Mouse (Mus musculus) neural tube, embryonic 11.5 days (tissue): ENCODE measurements around the gene Erbin. TPM values are rescaled to one million over a fixed set of nuclear protein-coding genes. Genes with fewer than 3 reads are reported as not detected.
A peak's percentile ranks its signal among the peaks of the same experiment; 100 is the strongest.

Experiments used
- ATAC-seq: fragments of 200-750 bp; cut with Nextera tagmentation; 2 replicates; pipeline ENCODE4 v1.8.0; 2017; ENCODE audit warnings: moderate number of reproducible peaks, mild to moderate bottlenecking, moderate TSS enrichment, moderate library complexity; ENCODE audit not compliant: insufficient read depth, low FRiP score, low TSS enrichment
- DNase-seq: peaks from one replicate; pipeline ENCODE4 v3.0.0-alpha.2; 2015; ENCODE audit warnings: low spot score
- H3K27ac ChIP-seq: fragments of 300-500 bp; sonication (generic); 2 replicates; pipeline ENCODE4 v1.5.1; 2014; ENCODE audit warnings: low read depth, mild to moderate bottlenecking, low read length
- H3K27me3 ChIP-seq: fragments of 300-500 bp; sonication (generic); 2 replicates; pipeline ENCODE4 v1.6.1; 2014; ENCODE audit warnings: mild to moderate bottlenecking, low read length, mixed read lengths; ENCODE audit not compliant: control insufficient read depth, insufficient read depth
- H3K36me3 ChIP-seq: fragments of 300-500 bp; sonication (generic); 2 replicates; pipeline ENCODE4 v1.6.1; 2014; ENCODE audit warnings: mild to moderate bottlenecking, low read length, moderate library complexity, mixed read lengths; ENCODE audit not compliant: control insufficient read depth, insufficient read depth
- H3K4me1 ChIP-seq: fragments of 300-500 bp; sonication (generic); 2 replicates; pipeline ENCODE4 v1.6.1; 2014; ENCODE audit warnings: low read length, mixed read lengths; ENCODE audit not compliant: control insufficient read depth, insufficient read depth
- H3K4me2 ChIP-seq: fragments of 300-500 bp; sonication (generic); 2 replicates; pipeline ENCODE4 v1.6.1; 2014; ENCODE audit warnings: low read depth, mild to moderate bottlenecking, moderate library complexity
- H3K4me3 ChIP-seq: fragments of 300-500 bp; sonication (generic); 2 replicates; pipeline ENCODE4 v1.5.1; 2014; ENCODE audit warnings: low read depth, low read length
- H3K9ac ChIP-seq: fragments of 300-500 bp; sonication (generic); 2 replicates; pipeline ENCODE4 v1.6.1; 2014; ENCODE audit warnings: mild to moderate bottlenecking, low read length
- H3K9me3 ChIP-seq: fragments of 300-500 bp; sonication (generic); 2 replicates; pipeline ENCODE4 v1.6.1; 2016; ENCODE audit warnings: low read length; ENCODE audit not compliant: control insufficient read depth
- WGBS: fragments of 180-500 bp; shearing (Covaris S2); extraction: QIAGEN DNeasy Blood & Tissue Kit; methylation state at CpG from one replicate; pipeline ENCODE4 v1.1.7; 2014; 5-methylcytosine and 5-hydroxymethylcytosine counted together
- polyA plus RNA-seq: library from polyadenylated mRNA; unstranded; fragments of >200 nt; fragmentation: Nextera tagmentation; extraction: Ambion mirVana; gene quantifications from 2 replicates; pipeline ENCODE4 v1.2.1, GENCODE M21; 2014

Gene Erbin
- polyA plus RNA-seq, 1 experiment from 2014 or later: 25.6 TPM

DNA sequence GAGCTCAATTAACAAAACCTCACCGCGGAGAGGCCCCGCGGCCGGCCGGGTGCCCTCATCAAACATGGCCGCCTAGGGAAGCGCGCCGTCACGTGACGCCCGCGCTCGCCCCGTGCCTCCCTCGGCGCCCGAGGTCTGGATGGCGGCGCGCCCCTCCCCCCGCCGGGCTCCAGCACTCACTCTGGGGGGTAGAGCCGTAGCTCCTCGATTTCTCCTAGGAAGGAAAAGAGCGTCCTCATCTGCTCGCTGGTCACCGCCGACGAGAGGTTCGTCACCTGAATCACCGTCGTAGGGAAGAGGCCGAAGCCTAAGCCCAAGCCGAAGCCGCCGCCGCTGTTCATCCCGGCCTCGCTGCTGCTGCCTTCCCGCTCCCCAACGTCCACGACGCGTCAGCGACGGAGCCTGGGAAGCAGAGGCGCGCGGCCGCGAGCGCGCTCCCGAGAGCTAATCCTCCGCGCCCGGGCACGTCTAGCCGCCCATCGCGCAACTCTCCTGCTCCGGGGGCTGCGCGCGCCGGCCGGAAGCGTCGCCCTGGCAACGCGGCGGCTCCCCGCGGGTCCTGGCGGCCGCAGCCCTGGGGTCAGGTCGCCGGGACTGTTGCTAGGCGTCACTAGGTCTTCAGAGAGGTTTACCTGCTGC is 146.1 kb downstream of the Erbin start, which contains the start of gene Srek1:
TSS of gene Srek1 (minus strand) at position 490 of the 639 bp plus-strand sequence.
- H3K4me3 ChIP-seq: peak within 1 kb of the TSS; percentile 67

DNA sequence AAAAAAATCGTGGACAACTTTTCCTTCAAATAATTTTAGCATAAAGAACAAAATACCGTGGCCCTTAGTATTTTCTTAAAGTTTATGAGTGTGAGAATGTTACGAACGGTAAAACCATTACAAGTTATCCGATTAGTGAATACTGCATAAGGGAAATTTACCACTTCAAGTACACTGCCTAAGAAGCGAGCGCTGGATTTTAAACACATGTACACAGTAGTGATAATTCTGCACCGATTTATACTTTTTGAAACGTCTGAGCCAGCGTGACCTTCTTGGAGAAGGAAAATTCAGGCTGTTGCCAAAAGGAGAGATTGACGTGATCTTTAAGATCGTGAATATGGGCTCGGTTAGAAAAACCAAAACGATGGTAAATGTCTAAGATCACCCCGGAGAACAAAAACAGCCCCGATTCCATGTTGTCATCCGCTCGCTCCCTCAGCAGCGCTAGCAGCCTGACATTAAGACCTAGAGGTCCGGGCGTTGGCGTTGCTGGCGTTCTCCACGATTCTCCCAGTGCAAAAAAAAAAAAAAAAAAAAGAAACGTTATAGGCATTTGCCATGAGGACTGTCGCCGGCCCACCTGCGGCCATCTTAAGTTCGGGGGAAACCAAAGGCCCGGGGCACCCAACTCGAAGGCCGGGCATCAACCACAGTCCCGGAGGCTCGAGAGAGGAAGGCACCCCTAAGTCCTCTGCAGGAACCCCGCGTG is 146.8 kb downstream of the Erbin start:
- H3K4me3 ChIP-seq: peak overlapping the region; percentile 67
- ATAC-seq (peak; percentile 73; the same call in 1 of the 2 replicates), DNase-seq (no peak)
- no peaks in the 10 kb centered on the region for H3K9me3 ChIP-seq
- peak overlapping the region; percentile 48 for H3K4me2 ChIP-seq
- peaks cover 6% of the 10 kb centered on the region for H3K4me1 ChIP-seq
- no peaks in the 10 kb centered on the region for H3K27me3 ChIP-seq
- H3K36me3 ChIP-seq: no peaks in the 10 kb centered on the region
- H3K9ac ChIP-seq: peak overlapping the region; percentile 89
- 2% methylated on average over 36 of the region's 36 CpGs for WGBS
- H3K27ac ChIP-seq: peak overlapping the region; percentile 96

More for the DNA sequence above, 146.1 kb downstream of the Erbin start, which contains the start of gene Srek1:
- H3K4me2 ChIP-seq: peak within 1 kb of the TSS; percentile 48
- WGBS: under 1% methylated on average over 81 of the region's 81 CpGs
- peak; percentile 91 for ATAC-seq
- no peaks in the 10 kb centered on the region for H3K9me3 ChIP-seq
- H3K36me3 ChIP-seq: no peaks in the 10 kb centered on the region
- peak within 1 kb of the TSS; percentile 96 for H3K27ac ChIP-seq
- peak within 1 kb of the TSS; percentile 89 for H3K9ac ChIP-seq
- peaks cover 6% of the 10 kb centered on the region for H3K4me1 ChIP-seq
- peak; percentile 98 for DNase-seq
- no peaks in the 10 kb centered on the region for H3K27me3 ChIP-seq

DNA sequence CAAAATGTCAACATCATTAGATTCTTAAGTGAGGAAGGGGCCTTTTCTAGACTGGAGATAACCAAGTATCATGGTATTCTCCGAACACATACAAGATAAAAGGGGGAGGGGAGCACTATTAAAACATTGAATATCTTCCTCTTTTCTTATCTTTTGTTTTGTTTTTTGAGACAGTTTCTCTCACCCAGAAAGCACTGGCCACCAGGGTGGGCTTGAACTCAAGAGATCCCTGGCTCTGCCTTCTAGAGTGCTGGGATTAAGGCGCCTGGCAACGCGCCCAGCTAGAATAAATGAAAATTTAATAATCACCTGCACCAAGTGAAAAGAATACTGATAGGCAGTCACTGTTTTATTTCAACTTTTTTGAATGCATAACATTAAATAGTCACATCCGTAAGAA is 147.4 kb downstream of the Erbin start:
- H3K9ac ChIP-seq: peak overlapping the region; percentile 26; the same call in 1 of the 2 replicates
- no peak for ATAC-seq
- no peak overlapping the region for H3K27ac ChIP-seq
- peak overlapping the region; percentile 45 for H3K4me2 ChIP-seq
- no peaks in the 10 kb centered on the region for H3K27me3 ChIP-seq
- H3K9me3 ChIP-seq: no peaks in the 10 kb centered on the region
- DNase-seq: no peak
- H3K36me3 ChIP-seq: no peaks in the 10 kb centered on the region
- peak overlapping the region; percentile 67 for H3K4me3 ChIP-seq
- WGBS: 59% methylated on average over 5 of the region's 5 CpGs
- H3K4me1 ChIP-seq: peaks cover 6% of the 10 kb centered on the region

DNA sequence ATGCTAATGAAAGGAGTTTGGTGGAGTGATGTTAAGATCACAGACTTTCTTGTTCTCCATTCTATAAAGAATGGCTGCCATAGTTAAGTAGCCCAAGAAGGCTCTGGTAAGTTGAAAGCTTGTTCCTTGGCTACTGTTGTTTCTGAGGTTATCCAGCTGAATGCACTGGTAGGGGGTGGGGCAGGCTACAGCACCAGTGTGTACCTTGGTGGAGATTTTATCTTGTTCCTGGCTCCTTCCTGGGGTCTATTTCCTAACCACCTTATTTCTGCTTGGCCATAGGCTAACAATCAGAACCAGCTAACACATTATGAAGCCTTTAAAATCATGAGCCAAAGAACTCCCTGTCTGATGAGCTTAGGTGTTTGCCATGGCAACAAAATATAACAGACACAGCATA is 149.5 kb downstream of the Erbin start:
- no peak overlapping the region for H3K9ac ChIP-seq

More for the DNA sequence above, 149.5 kb downstream of the Erbin start:
- peaks cover 6% of the 10 kb centered on the region for H3K4me1 ChIP-seq
- DNase-seq (no peak), ATAC-seq (no peak)
- no peaks in the 10 kb centered on the region for H3K9me3 ChIP-seq
- H3K27me3 ChIP-seq: no peaks in the 10 kb centered on the region
- H3K27ac ChIP-seq: no peak overlapping the region
- no peaks in the 10 kb centered on the region; the same call in 1 of the 2 replicates for H3K36me3 ChIP-seq
- no peak overlapping the region for H3K4me2 ChIP-seq
- H3K4me3 ChIP-seq: no peak overlapping the region

Other genes with a start within 250 kb of the Erbin start
- gene Srek1, start 145.9 kb downstream of the Erbin start, polyA plus RNA-seq: 82.7 and 90.6 TPM in 2 replicates
- 23.2 and 25.2 TPM in 2 replicates for gene Nln, start 189.1 kb upstream of the Erbin start, polyA plus RNA-seq
- 25.2 and 29.8 TPM in 2 replicates for gene Sgtb, start 189.2 kb upstream of the Erbin start, polyA plus RNA-seq